Mouse (Mus musculus) hindbrain, embryonic 12.5 days (tissue): ENCODE measurements around the gene Swap70. TPM values are rescaled to one million over a fixed set of nuclear protein-coding genes. Genes with fewer than 3 reads are reported as not detected.
"Not testable (repeated sequence)": the region's sequence is repeated elsewhere in the genome, so short reads cannot be mapped to it uniquely, and the experiment has no call there.

Experiments
- ATAC-seq: fragments of 200-750 bp; cut with Nextera tagmentation; 2 replicates; pipeline ENCODE4 v1.8.0; 2017; ENCODE audit warnings: moderate TSS enrichment; ENCODE audit not compliant: low FRiP score
- H3K27ac ChIP-seq: fragments of 300-500 bp; sonication (generic); 2 replicates; pipeline ENCODE4 v1.5.1; 2016; ENCODE audit warnings: mild to moderate bottlenecking
- H3K27me3 ChIP-seq: fragments of 300-500 bp; sonication (generic); 2 replicates; pipeline ENCODE4 v1.6.1; 2016; ENCODE audit warnings: mild to moderate bottlenecking
- H3K36me3 ChIP-seq: fragments of 300-500 bp; sonication (generic); 2 replicates; pipeline ENCODE4 v1.6.1; 2016; ENCODE audit warnings: mild to moderate bottlenecking
- H3K4me1 ChIP-seq: fragments of 300-500 bp; sonication (generic); 2 replicates; pipeline ENCODE4 v1.6.1; 2016
- H3K4me2 ChIP-seq: fragments of 300-500 bp; sonication (generic); replicated peaks from 2 replicates; pipeline ENCODE4 v1.6.1; 2016; ENCODE audit warnings: mild to moderate bottlenecking
- H3K4me3 ChIP-seq: fragments of 300-500 bp; sonication (generic); 2 replicates; pipeline ENCODE4 v1.5.1; 2016; ENCODE audit warnings: mild to moderate bottlenecking
- H3K9ac ChIP-seq: fragments of 300-500 bp; sonication (generic); 2 replicates; pipeline ENCODE4 v1.6.1; 2016; ENCODE audit warnings: mild to moderate bottlenecking, moderate library complexity
- H3K9me3 ChIP-seq: fragments of 300-500 bp; sonication (generic); replicated peaks from 2 replicates; pipeline ENCODE4 v1.6.1; 2016; ENCODE audit warnings: mild to moderate bottlenecking
- WGBS: fragments of 180-500 bp; shearing (Covaris S2); methylation state at CpG from one replicate; pipeline ENCODE4 v1.1.7; 2016; 5-methylcytosine and 5-hydroxymethylcytosine counted together
- polyA plus RNA-seq: library from polyadenylated mRNA; unstranded; fragments of >200 nt; fragmentation: Nextera tagmentation; extraction: Ambion mirVana; gene quantifications from 2 replicates; pipeline ENCODE4 v1.2.1, GENCODE M21; 2016

Swap70 gene
- polyA plus RNA-seq, 1 experiment from 2014 or later = 20.7 TPM

- 84% methylated on average over 3 of the region's 3 CpGs for whole genome bisulfite sequencing
- no peak for ATAC-seq
- no peaks in the 10 kb centered on the region for H3K36me3 ChIP-seq
- H3K9me3 ChIP-seq = no peaks in the 10 kb centered on the region
- H3K27me3 ChIP-seq = no peaks in the 10 kb centered on the region; the same call in 1 of the 2 replicates
- H3K9ac ChIP-seq = no peak overlapping the region
- no peaks in the 10 kb centered on the region for H3K4me1 ChIP-seq
- H3K4me3 ChIP-seq = no peak overlapping the region
- no peak overlapping the region for H3K4me2 ChIP-seq
- no peak overlapping the region for H3K27ac ChIP-seq
Observed at GRCm38 (mm10) chr7:110214882-110215281, 6.6 kb upstream of the Swap70 start.

- peak overlapping the region; percentile 92 for H3K4me2 ChIP-seq
- no peaks in the 10 kb centered on the region for H3K36me3 ChIP-seq
- 22% methylated on average over 8 of the region's 8 CpGs for WGBS
- peak overlapping the region; percentile 77; the same call in 1 of the 2 replicates for H3K27ac ChIP-seq
- no peaks in the 10 kb centered on the region; the same call in 1 of the 2 replicates for H3K27me3 ChIP-seq
- peak overlapping the region; percentile 80 for H3K4me3 ChIP-seq
- peak overlapping the region; percentile 88; the same call in 1 of the 2 replicates for H3K9ac ChIP-seq
- H3K9me3 ChIP-seq = no peaks in the 10 kb centered on the region
- ATAC-seq = peak; percentile 27; the same call in 1 of the 2 replicates
- peaks cover 3% of the 10 kb centered on the region; the same call in 1 of the 2 replicates for H3K4me1 ChIP-seq
Observed at GRCm38 (mm10) chr7:110221051-110221585, 393 bp upstream of the Swap70 start.

- H3K27ac ChIP-seq = no peak overlapping the region
- peak overlapping the region; percentile 92 for H3K4me2 ChIP-seq
- peak overlapping the region; percentile 80 for H3K4me3 ChIP-seq
- no peaks in the 10 kb centered on the region; the same call in 1 of the 2 replicates for H3K27me3 ChIP-seq
- 21% methylated on average over 12 of the region's 12 CpGs for WGBS
- H3K4me1 ChIP-seq = peaks cover 3% of the 10 kb centered on the region; the same call in 1 of the 2 replicates
- H3K36me3 ChIP-seq = no peaks in the 10 kb centered on the region
- no peak overlapping the region for H3K9ac ChIP-seq
- ATAC-seq = no peak
- H3K9me3 ChIP-seq = no peaks in the 10 kb centered on the region
Observed at GRCm38 (mm10) chr7:110222583-110223182, 1.2 kb downstream of the Swap70 start.

GRCm38 (mm10) chr7:110223727-110224510, 2.4 kb downstream of the Swap70 start:
- no peak overlapping the region for H3K27ac ChIP-seq
- 85% methylated on average over 2 of the region's 2 CpGs for WGBS
- H3K9ac ChIP-seq = no peak overlapping the region
- peaks cover 3% of the 10 kb centered on the region; the same call in 1 of the 2 replicates for H3K4me1 ChIP-seq
- no peak overlapping the region for H3K4me3 ChIP-seq
- ATAC-seq = no peak
- H3K36me3 ChIP-seq = no peaks in the 10 kb centered on the region
- H3K4me2 ChIP-seq = no peak overlapping the region
- no peaks in the 10 kb centered on the region for H3K9me3 ChIP-seq
- H3K27me3 ChIP-seq = no peaks in the 10 kb centered on the region; the same call in 1 of the 2 replicates

GRCm38 (mm10) chr7:110226484-110226883, 5.0 kb downstream of the Swap70 start:
- no peak overlapping the region for H3K9ac ChIP-seq
- 90% methylated on average over 5 of the region's 5 CpGs for WGBS

GRCm38 (mm10) chr7:110229967-110230366, 8.5 kb downstream of the Swap70 start:
- no peak overlapping the region for H3K4me3 ChIP-seq
- no peak overlapping the region for H3K27ac ChIP-seq
- no peaks in the 10 kb centered on the region for H3K27me3 ChIP-seq
- H3K9ac ChIP-seq = no peak overlapping the region
- H3K4me2 ChIP-seq = no peak overlapping the region
- no peaks in the 10 kb centered on the region for H3K4me1 ChIP-seq
- no peak for ATAC-seq
- 81% methylated on average over 6 of the region's 6 CpGs for WGBS
- H3K9me3 ChIP-seq = no peaks in the 10 kb centered on the region
- no peaks in the 10 kb centered on the region for H3K36me3 ChIP-seq

More at GRCm38 (mm10) chr7:110226484-110226883, 5.0 kb downstream of the Swap70 start:
- no peaks in the 10 kb centered on the region for H3K9me3 ChIP-seq
- no peaks in the 10 kb centered on the region for H3K36me3 ChIP-seq
- H3K27me3 ChIP-seq = no peaks in the 10 kb centered on the region
- H3K4me2 ChIP-seq = no peak overlapping the region
- no peak overlapping the region for H3K4me3 ChIP-seq
- peaks cover under 1% of the 10 kb centered on the region; the same call in 1 of the 2 replicates for H3K4me1 ChIP-seq
- ATAC-seq = no peak
- no peak overlapping the region for H3K27ac ChIP-seq

GRCm38 (mm10) chr7:110231127-110231526, 9.6 kb downstream of the Swap70 start:
- ATAC-seq, H3K36me3 ChIP-seq, H3K27ac ChIP-seq, H3K27me3 ChIP-seq, H3K4me1 ChIP-seq, H3K9me3 ChIP-seq, H3K9ac ChIP-seq, H3K4me2 ChIP-seq, H3K4me3 ChIP-seq: not testable (repeated sequence)
- 96% methylated on average over 8 of the region's 10 CpGs for whole genome bisulfite sequencing

GRCm38 (mm10) chr7:110236085-110236484, 14.6 kb downstream of the Swap70 start:
- no peak overlapping the region for H3K9ac ChIP-seq
- whole genome bisulfite sequencing = 85% methylated on average over 4 of the region's 4 CpGs
- H3K36me3 ChIP-seq = no peaks in the 10 kb centered on the region
- H3K4me3 ChIP-seq = no peak overlapping the region
- H3K4me1 ChIP-seq = peaks cover 7% of the 10 kb centered on the region
- H3K4me2 ChIP-seq = no peak overlapping the region
- H3K27ac ChIP-seq = no peak overlapping the region
- ATAC-seq = no peak
- no peaks in the 10 kb centered on the region for H3K27me3 ChIP-seq
- no peaks in the 10 kb centered on the region for H3K9me3 ChIP-seq

GRCm38 (mm10) chr7:110237451-110237836, 15.9 kb downstream of the Swap70 start:
- no peak overlapping the region for H3K4me2 ChIP-seq
- H3K27me3 ChIP-seq = no peaks in the 10 kb centered on the region
- 56% methylated on average over 3 of the region's 3 CpGs for WGBS
- no peaks in the 10 kb centered on the region for H3K9me3 ChIP-seq
- H3K27ac ChIP-seq = no peak overlapping the region
- no peak for ATAC-seq
- H3K36me3 ChIP-seq = no peaks in the 10 kb centered on the region
- H3K9ac ChIP-seq = no peak overlapping the region
- H3K4me1 ChIP-seq = peaks cover 7% of the 10 kb centered on the region
- no peak overlapping the region for H3K4me3 ChIP-seq

- WGBS = 58% methylated on average over 2 of the region's 2 CpGs
- H3K9ac ChIP-seq = no peak overlapping the region
- H3K27me3 ChIP-seq = no peaks in the 10 kb centered on the region
- no peak overlapping the region for H3K4me3 ChIP-seq
- peaks cover 7% of the 10 kb centered on the region for H3K4me1 ChIP-seq
- no peak overlapping the region for H3K4me2 ChIP-seq
- H3K36me3 ChIP-seq = no peaks in the 10 kb centered on the region
- no peak overlapping the region for H3K27ac ChIP-seq
- no peaks in the 10 kb centered on the region for H3K9me3 ChIP-seq
- no peak for ATAC-seq
Observed at GRCm38 (mm10) chr7:110237837-110238451, 16.4 kb downstream of the Swap70 start.

- H3K4me3 ChIP-seq = no peak overlapping the region
- no peak for ATAC-seq
- H3K9me3 ChIP-seq = no peaks in the 10 kb centered on the region
- H3K4me2 ChIP-seq = no peak overlapping the region
- no peaks in the 10 kb centered on the region for H3K36me3 ChIP-seq
- H3K4me1 ChIP-seq = peaks cover 7% of the 10 kb centered on the region
- 78% methylated on average over 4 of the region's 4 CpGs for WGBS
- no peak overlapping the region for H3K9ac ChIP-seq
- H3K27me3 ChIP-seq = no peaks in the 10 kb centered on the region
- no peak overlapping the region for H3K27ac ChIP-seq
Observed at GRCm38 (mm10) chr7:110239590-110239989, 18.1 kb downstream of the Swap70 start.
